Mouse (Mus musculus) lung, adult 2 months (tissue): ENCODE data around the gene Spef2.

Experiments
- CTCF ChIP-seq: fragments of 200-500 bp; IDR thresholded peaks from 2 replicates; pipeline ENCODE4 v1.5.1; 2011; ENCODE audit warnings: mild to moderate bottlenecking, low read length, control low read depth; ENCODE audit not compliant: insufficient read depth
- POLR2A ChIP-seq: fragments of 200-500 bp; IDR thresholded peaks from 2 replicates; pipeline ENCODE4 v1.6.1; 2011; ENCODE audit warnings: low read depth, mild to moderate bottlenecking, control low read depth, low read length, borderline replicate concordance; ENCODE audit errors: extremely low read depth

DNA sequence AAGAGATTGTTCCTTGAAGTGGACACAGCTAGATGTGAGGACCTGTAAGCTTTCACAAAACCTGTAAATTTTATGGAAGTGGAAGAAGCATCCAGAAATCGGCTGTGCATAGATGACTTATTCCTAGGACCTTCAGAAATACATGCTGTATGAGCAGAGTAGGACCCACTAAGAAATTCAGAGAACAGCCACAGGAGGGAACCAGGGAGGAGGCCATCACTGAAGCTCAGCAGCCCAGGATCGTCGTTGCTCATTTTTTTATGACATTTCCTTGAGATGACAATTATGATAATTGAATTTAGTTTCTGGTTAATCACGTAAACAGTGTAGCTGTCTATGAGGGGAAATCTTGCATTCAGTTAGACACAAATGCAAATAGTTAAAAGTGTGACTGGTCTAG lies 171.4 kb downstream of the Spef2 start:
- no peak for TF ChIP-seq CTCF
- no peak for TF ChIP-seq POLR2A
